Mouse (Mus musculus): ENCODE data around the gene Mief2. TPM values are rescaled to one million over a fixed set of nuclear protein-coding genes. Genes with fewer than 3 reads are reported as not detected.

The Mief2 gene
- polyA plus RNA-seq, 1 experiment from 2014 or later = 25.5 TPM

DNA sequence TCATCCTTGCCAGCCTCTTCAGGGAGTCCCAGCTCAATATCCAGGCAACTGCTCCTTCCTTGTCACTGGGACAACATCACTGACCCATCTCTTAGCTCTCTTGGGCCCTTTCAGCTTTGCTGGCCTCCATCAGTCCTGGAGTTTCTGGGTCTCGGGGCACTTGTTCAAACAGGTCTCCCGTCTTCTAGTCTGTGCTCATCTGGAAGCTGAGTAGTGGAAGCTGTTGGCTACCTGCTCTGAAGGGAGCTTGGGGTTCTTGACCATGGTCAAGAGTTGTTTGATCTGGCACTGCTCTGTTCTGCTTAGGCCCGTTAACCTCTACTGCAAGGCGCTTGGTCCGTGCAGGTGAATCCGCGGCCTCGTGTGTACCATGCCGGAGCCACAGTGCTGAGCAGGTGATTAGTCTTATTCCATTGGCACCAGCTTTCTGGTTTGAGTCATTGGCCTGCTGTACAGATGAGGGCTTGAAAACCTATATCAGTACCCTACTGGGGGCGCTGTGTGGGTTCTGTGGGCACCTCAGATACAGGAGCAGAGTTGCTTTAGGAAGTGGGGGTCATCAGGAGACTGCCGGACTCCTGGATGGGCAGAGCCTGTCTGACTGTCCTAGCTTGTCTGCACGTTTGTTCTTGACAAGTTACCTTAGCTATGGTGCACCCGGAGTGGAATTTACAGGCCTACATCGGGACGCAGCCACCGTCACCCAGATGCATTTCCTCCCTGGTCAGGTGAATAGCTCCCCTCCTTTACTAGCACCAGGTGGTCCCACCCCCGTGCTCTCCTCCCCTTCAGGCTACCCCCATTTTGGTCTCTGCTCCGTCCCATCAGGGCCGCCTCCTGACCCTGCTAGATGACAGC is 23.9 kb upstream of the Mief2 start:
- no peaks in the 10 kb centered on the region for H3K27me3 ChIP-seq (replicated peaks; ENCODE audit: control insufficient read depth, insufficient read depth, low read length)
- WGBS = 95% methylated on average over 19 of the region's 19 CpGs
- no peak overlapping the region for H3K9ac ChIP-seq (replicated peaks; ENCODE audit: low read depth, low read length)
- no peak for ATAC-seq
- peaks cover 19% of the 10 kb centered on the region; the same call in 1 of the 2 replicates for H3K36me3 ChIP-seq (ENCODE audit: control insufficient read depth, insufficient read depth)
- peaks cover 27% of the 10 kb centered on the region for H3K4me1 ChIP-seq (replicated peaks; ENCODE audit: control insufficient read depth, insufficient read depth, low read length)
- no peak overlapping the region for H3K4me2 ChIP-seq (ENCODE audit: low read length)
- no peaks in the 10 kb centered on the region for H3K9me3 ChIP-seq (ENCODE audit: control insufficient read depth, low read length)
- H3K27ac ChIP-seq (ENCODE audit: low read length) = no peak overlapping the region
- no peak overlapping the region for H3K4me3 ChIP-seq (replicated peaks; ENCODE audit: low read length)

DNA sequence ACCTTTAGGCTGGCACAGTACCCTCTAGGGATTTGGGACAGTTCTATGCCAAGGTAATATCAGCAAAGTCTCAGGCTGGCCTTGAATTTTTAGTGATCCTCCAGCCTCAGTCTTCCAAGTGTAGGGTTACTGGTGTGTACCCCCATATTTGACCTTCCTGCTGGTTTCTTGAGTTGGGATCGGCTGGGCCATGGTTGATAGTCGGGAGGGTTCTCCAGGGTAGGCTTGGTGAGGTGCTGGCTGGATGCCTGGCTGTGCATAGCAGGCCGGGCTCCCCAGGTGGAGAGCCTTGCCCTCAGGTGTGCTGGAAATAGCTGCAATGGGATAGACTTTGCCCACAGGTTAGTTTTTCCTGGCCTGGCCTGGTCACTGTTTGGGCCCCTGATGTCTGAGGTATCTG is 22.9 kb upstream of the Mief2 start:
- Histone ChIP-seq H3K27ac (ENCODE audit: low read length) (no peak overlapping the region), H3K9me3 (ENCODE audit: control insufficient read depth, low read length) (no peaks in the 10 kb centered on the region), H3K27me3 (replicated peaks; ENCODE audit: control insufficient read depth, insufficient read depth, low read length) (no peaks in the 10 kb centered on the region), H3K4me3 (replicated peaks; ENCODE audit: low read length) (no peak overlapping the region), H3K4me2 (ENCODE audit: low read length) (no peak overlapping the region), H3K9ac (replicated peaks; ENCODE audit: low read depth, low read length) (no peak overlapping the region), H3K4me1 (replicated peaks; ENCODE audit: control insufficient read depth, insufficient read depth, low read length) (peaks cover 27% of the 10 kb centered on the region), H3K36me3 (ENCODE audit: control insufficient read depth, insufficient read depth) (peaks cover 26% of the 10 kb centered on the region)
- no peak for ATAC-seq
- WGBS = 88% methylated on average over 3 of the region's 3 CpGs

DNA sequence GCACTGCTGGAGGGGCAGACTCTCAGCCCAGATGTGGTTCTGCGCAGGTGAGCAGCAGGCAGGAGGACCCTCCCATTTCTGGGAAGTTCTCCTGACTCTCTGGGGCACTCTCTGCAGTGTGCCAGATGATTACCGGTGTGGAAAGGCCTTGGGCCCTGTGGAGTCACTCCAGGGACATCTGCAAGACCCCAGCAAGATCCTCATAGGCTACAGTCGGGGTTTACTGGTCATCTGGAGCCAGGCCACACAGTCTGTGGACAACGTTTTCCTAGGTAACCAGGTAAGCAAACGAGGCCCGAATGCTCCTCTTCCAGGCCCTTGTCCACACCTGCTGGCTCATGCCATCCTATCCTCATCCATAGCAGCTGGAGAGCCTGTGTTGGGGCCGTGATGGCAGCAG is 22.1 kb upstream of the Mief2 start:
- Histone ChIP-seq H3K27me3 (replicated peaks; ENCODE audit: control insufficient read depth, insufficient read depth, low read length) (no peaks in the 10 kb centered on the region), H3K9ac (replicated peaks; ENCODE audit: low read depth, low read length) (no peak overlapping the region), H3K4me3 (replicated peaks; ENCODE audit: low read length) (no peak overlapping the region), H3K4me2 (ENCODE audit: low read length) (no peak overlapping the region), H3K9me3 (ENCODE audit: control insufficient read depth, low read length) (no peaks in the 10 kb centered on the region), H3K27ac (ENCODE audit: low read length) (no peak overlapping the region), H3K4me1 (replicated peaks; ENCODE audit: control insufficient read depth, insufficient read depth, low read length) (peaks cover 22% of the 10 kb centered on the region), H3K36me3 (ENCODE audit: control insufficient read depth, insufficient read depth) (peaks cover 34% of the 10 kb centered on the region)
- ATAC-seq = no peak
- 96% methylated on average over 7 of the region's 7 CpGs for WGBS

DNA sequence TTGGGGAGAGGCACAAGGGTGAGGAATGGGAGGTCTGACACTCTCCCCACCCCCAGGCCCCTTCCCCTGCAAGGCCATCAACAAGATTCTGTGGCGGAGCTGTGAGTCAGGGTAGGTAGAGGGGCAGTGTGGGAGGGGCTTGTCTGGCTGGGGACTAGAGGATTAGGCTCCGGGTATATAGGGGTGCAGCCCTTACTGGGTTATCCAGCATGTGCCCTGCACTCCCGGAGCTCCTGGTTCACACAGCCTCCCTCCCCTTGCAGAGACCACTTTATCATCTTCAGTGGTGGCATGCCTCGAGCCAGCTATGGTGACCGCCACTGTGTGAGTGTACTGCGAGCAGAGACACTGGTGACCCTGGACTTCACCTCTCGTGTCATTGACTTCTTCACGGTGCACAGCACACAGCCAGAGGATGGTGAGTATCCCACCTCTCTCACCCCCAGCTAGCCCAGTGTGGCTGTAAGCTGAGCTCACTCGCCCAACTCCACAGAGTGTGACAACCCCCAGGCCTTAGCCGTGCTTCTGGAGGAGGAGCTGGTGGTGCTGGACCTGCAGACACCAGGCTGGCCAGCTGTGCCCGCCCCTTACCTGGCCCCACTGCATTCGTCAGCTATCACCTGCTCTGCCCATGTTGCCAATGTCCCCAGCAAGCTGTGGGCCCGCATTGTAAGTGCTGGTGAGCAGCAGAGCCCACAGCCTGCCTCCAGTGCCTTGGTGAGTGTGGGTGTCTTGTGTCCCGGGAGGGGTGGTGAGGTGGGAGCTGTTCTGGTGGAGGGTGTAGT is 21.3 kb upstream of the Mief2 start:
- Histone ChIP-seq H3K27me3 (replicated peaks; ENCODE audit: control insufficient read depth, insufficient read depth, low read length) (no peaks in the 10 kb centered on the region), H3K9ac (replicated peaks; ENCODE audit: low read depth, low read length) (no peak overlapping the region), H3K4me3 (replicated peaks; ENCODE audit: low read length) (no peak overlapping the region), H3K9me3 (ENCODE audit: control insufficient read depth, low read length) (no peaks in the 10 kb centered on the region), H3K4me1 (replicated peaks; ENCODE audit: control insufficient read depth, insufficient read depth, low read length) (peaks cover 15% of the 10 kb centered on the region), H3K36me3 (ENCODE audit: control insufficient read depth, insufficient read depth) (peaks cover 41% of the 10 kb centered on the region), H3K4me2 (ENCODE audit: low read length) (no peak overlapping the region), H3K27ac (ENCODE audit: low read length) (no peak overlapping the region)
- no peak for ATAC-seq
- WGBS = 92% methylated on average over 14 of the region's 14 CpGs

DNA sequence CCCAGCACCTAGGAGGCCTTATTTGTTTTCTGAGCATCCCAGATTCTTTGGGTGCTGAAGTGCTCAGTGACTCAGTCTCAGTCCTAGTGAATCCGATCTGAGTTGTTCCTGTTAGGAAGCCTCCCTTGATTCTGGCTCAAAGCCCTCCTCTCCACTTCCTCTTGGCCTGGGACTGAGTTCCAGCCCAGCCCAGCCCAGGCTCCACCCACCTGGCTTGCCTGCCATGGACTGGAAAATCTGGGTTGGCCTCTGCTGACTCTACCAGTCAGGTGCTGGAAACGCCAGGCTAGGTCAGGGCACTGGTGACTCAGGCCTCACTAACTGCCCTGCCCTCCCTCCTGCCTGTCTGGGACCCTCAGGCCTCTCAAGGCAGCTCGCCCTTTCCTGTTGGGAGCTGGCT is 20.5 kb upstream of the Mief2 start:
- no peak overlapping the region for H3K4me2 ChIP-seq (ENCODE audit: low read length)
- H3K9ac ChIP-seq (replicated peaks; ENCODE audit: low read depth, low read length) = no peak overlapping the region
- H3K9me3 ChIP-seq (ENCODE audit: control insufficient read depth, low read length) = no peaks in the 10 kb centered on the region
- peaks cover 49% of the 10 kb centered on the region for H3K36me3 ChIP-seq (ENCODE audit: control insufficient read depth, insufficient read depth)
- H3K4me3 ChIP-seq (replicated peaks; ENCODE audit: low read length) = no peak overlapping the region
- no peak overlapping the region for H3K27ac ChIP-seq (ENCODE audit: low read length)
- WGBS = 80% methylated on average over 3 of the region's 3 CpGs
- ATAC-seq = no peak
- no peaks in the 10 kb centered on the region for H3K27me3 ChIP-seq (replicated peaks; ENCODE audit: control insufficient read depth, insufficient read depth, low read length)
- peaks cover 8% of the 10 kb centered on the region for H3K4me1 ChIP-seq (replicated peaks; ENCODE audit: control insufficient read depth, insufficient read depth, low read length)

DNA sequence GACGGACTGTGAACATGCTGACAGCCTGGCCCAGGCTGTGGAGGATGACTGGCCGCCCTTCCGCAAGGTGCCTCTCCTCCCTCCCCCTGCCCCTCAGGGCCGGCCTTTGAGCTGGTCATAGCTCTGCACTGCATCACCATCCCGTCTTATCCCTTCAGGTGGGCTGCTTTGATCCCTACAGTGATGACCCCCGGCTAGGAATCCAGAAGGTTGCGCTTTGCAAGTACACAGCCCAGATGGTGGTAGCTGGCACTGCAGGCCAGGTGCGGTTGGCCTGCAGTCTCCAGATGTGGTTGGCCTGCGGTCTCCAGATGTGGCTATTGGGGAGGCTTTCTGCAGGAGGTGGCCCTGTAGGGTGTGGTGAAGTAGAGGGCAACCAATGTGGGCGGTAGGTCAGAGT is 19.6 kb upstream of the Mief2 start:
- no peak for ATAC-seq
- Histone ChIP-seq H3K27ac (ENCODE audit: low read length) (no peak overlapping the region), H3K4me3 (replicated peaks; ENCODE audit: low read length) (no peak overlapping the region)

DNA sequence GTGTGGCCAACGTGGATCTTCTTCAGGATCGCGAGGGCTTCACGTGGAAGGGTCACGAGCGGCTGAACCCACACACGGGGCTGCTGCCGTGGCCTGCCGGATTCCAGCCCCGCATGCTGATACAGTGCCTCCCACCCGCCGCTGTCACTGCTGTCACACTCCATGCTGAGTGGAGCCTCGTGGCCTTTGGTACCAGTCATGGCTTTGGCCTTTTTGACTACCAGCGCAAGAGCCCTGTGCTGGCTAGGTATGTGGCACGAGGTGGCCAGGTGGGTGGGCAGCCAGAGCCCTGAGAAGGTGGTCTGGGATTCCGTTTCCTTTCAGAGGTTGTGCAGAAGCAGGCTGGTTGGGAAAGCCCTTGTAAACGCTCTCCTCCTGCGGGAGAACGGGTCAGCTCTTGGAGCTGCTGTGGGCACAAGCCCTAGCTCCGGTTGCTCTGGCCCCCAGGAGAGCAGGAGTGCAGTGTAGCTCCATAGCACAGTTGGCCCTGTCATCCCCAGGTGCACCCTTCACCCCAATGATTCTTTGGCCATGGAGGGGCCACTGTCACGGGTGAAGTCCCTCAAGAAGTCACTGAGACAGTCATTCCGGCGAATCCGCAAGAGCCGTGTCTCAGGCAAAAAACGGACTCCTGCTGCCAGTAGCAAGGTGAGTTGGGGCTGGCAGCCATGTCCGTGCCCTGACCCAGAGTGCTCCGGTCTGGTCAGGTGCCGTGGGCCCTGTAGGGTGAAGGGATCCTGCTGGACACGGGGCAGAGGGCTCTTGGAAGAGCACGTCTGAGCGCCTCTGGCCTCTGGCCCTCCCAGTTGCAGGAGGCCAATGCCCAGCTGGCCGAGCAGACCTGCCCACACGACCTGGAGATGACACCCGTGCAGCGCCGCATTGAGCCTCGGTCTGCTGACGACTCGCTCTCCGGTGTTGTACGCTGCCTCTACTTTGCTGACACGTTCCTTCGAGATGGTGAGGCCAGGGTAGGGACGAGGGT is 18.4 kb upstream of the Mief2 start:
- H3K4me2 ChIP-seq (ENCODE audit: low read length) = no peak overlapping the region
- H3K27me3 ChIP-seq (replicated peaks; ENCODE audit: control insufficient read depth, insufficient read depth, low read length) = no peaks in the 10 kb centered on the region
- H3K27ac ChIP-seq (ENCODE audit: low read length) = no peak overlapping the region
- 94% methylated on average over 45 of the region's 45 CpGs for WGBS
- H3K36me3 ChIP-seq (ENCODE audit: control insufficient read depth, insufficient read depth) = peaks cover 64% of the 10 kb centered on the region
- H3K9me3 ChIP-seq (ENCODE audit: control insufficient read depth, low read length) = no peaks in the 10 kb centered on the region
- ATAC-seq = no peak
- no peaks in the 10 kb centered on the region for H3K4me1 ChIP-seq (replicated peaks; ENCODE audit: control insufficient read depth, insufficient read depth, low read length)
- H3K4me3 ChIP-seq (replicated peaks; ENCODE audit: low read length) = no peak overlapping the region
- H3K9ac ChIP-seq (replicated peaks; ENCODE audit: low read depth, low read length) = no peak overlapping the region

More for the DNA sequence above, 19.6 kb upstream of the Mief2 start:
- Histone ChIP-seq H3K36me3 (ENCODE audit: control insufficient read depth, insufficient read depth) (peaks cover 58% of the 10 kb centered on the region), H3K27me3 (replicated peaks; ENCODE audit: control insufficient read depth, insufficient read depth, low read length) (no peaks in the 10 kb centered on the region), H3K9ac (replicated peaks; ENCODE audit: low read depth, low read length) (no peak overlapping the region), H3K4me2 (ENCODE audit: low read length) (no peak overlapping the region), H3K9me3 (ENCODE audit: control insufficient read depth, low read length) (no peaks in the 10 kb centered on the region), H3K4me1 (replicated peaks; ENCODE audit: control insufficient read depth, insufficient read depth, low read length) (0 out of 2 replicates have a peak, but pooled peaks cover under 1% of the 10 kb centered on the region)
- WGBS = 90% methylated on average over 10 of the region's 10 CpGs

DNA sequence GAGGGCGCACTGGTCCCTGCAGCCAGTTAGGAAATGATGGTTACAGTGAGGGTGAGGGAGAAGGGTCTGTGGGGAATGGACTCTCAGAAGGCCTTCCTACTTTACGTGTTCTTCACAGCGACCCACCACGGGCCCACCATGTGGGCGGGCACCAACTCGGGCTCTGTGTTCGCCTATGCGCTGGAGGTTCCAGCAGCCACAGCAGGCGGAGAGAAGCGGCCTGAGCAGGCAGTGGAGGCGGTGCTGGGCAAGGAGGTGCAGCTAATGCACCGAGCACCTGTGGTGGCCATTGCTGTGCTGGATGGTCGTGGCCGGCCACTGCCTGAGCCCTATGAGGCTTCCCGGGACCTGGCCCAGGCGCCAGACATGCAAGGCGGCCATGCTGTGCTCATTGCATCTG is 17.0 kb upstream of the Mief2 start:
- peaks cover 72% of the 10 kb centered on the region for H3K36me3 ChIP-seq (ENCODE audit: control insufficient read depth, insufficient read depth)
- H3K27ac ChIP-seq (ENCODE audit: low read length) = no peak overlapping the region
- no peak for ATAC-seq
- no peak overlapping the region for H3K9ac ChIP-seq (replicated peaks; ENCODE audit: low read depth, low read length)
- no peaks in the 10 kb centered on the region for H3K27me3 ChIP-seq (replicated peaks; ENCODE audit: control insufficient read depth, insufficient read depth, low read length)
- H3K9me3 ChIP-seq (ENCODE audit: control insufficient read depth, low read length) = no peaks in the 10 kb centered on the region
- H3K4me1 ChIP-seq (replicated peaks; ENCODE audit: control insufficient read depth, insufficient read depth, low read length) = no peaks in the 10 kb centered on the region
- WGBS = 96% methylated on average over 17 of the region's 17 CpGs
- no peak overlapping the region for H3K4me2 ChIP-seq (ENCODE audit: low read length)
- no peak overlapping the region for H3K4me3 ChIP-seq (replicated peaks; ENCODE audit: low read length)
